Mouse (Mus musculus): ENCODE results near the gene Tshz2. TPM values are rescaled to one million over a fixed set of nuclear protein-coding genes. Genes with fewer than 3 reads are reported as not detected.

The Tshz2 gene
- polyA plus RNA-seq, 1 experiment: 5.8 TPM

DNA sequence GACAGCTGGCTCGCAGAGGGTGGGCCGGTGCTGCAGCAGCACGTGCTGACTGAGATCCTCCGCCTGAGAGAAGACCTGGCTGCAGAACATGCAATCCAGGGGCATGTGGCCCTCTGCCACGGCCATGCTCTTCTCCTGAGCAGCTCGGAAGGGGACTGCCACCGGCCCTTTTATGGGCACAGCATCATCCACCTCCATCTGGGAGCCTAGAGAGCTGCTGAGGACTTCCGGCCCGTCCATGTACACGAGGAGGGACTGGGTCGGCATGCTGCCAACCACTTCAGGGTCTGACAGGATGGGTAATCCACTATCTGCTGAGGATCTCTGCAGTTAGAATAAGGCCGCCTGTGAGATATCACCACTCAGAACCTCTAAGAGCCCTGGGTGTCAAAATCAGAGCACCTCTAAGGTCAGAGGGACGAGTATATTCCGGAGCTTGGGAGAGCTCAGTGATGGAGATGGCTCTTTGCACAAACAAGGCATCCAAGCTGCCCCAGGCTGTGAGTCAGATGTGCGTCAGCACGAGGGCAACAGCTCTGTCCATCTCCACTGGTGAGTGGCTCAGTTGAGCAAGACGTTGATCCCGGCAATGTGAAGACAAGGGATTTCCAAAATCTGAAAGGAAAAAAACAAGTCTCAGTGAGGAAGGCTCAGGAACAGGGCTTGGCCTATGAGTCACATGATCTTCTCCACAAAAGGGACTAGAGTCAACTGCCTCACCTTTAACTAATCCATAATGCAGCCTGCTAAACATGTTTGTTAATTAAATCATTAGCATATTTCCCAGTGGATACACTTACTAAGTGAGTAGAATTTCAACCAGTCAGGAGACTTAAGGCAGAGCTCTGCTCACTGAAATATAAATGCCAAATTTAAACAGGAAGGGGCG lies 487.6 kb downstream of the Tshz2 start:
- Histone ChIP-seq H3K36me3 (ENCODE audit: control insufficient read depth, insufficient read depth, low read length) (peaks cover 27% of the 10 kb centered on the region), H3K4me3 (ENCODE audit: extremely low read depth, insufficient read depth, insufficient read length) (no peak overlapping the region), H3K4me1 (ENCODE audit: control insufficient read depth, insufficient read depth, insufficient read length) (peaks cover 20% of the 10 kb centered on the region; the same call in 1 of the 2 replicates), H3K27ac (ENCODE audit: insufficient read depth, low read length) (no peak overlapping the region), H3K27me3 (ENCODE audit: control insufficient read depth, insufficient read depth, low read length) (no peaks in the 10 kb centered on the region)
- TF ChIP-seq CTCF (IDR thresholded peaks at IDR 0.05; ENCODE audit: extremely low read depth, insufficient read depth, insufficient read length, insufficient replicate concordance) (no peak), POLR2A (IDR thresholded peaks at IDR 0.05; ENCODE audit: low read depth, low read length) (no peak)
- 90% methylated on average over 19 of the region's 19 CpGs for WGBS
- DNase-seq (ENCODE audit: low read depth in 1 of 2, low spot score in 2 of 2): no peak

Other genes with a start within 250 kb of the Tshz2 start
- not detected in 2 replicates for gene Gm11011, start 45.3 kb upstream of the Tshz2 start, polyA plus RNA-seq (2012; rRNA removed)

Data from spleen, adult 2 months (tissue).